8 mouse cellular contexts compared by ENCODE assay signal in the genomic region with DNA sequence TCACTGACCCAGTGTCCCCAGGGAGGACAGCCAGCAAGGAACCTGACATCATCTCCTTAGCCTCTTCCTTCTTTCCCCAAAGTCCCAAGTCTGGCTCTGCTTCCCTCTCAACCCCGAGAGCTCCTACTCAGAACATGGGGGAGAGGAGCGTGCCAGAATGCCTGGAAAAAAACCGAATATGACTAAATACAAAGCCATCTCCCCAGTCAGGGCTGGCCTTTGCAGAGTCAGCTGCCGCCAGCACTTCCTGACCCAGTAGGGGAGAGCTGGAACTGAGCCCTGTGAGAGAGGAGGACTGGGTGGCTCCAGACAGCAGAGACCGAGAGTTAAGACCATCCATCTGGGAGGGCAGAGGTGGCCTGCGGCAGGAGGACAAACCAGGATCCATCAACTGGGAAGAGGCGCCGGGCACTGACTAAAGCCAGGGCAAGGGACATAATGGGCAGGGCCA. TPM values are rescaled to one million over a fixed set of nuclear protein-coding genes. Genes with fewer than 3 reads are reported as not detected.
DNase-seq lines count a peak whose midpoint lies in the region; ATAC-seq lines count a peak whose summit lies in the region.

No protein-coding gene starts in this region.

- 80% methylated on average over 8 of the region's 8 CpGs for WGBS in midbrain, embryonic 13.5 days
- WGBS in midbrain, embryonic 16.5 days: 69% methylated on average over 8 of the region's 8 CpGs
- 62% methylated on average over 8 of the region's 8 CpGs for WGBS in hindbrain, embryonic 16.5 days
- 65% methylated on average over 8 of the region's 8 CpGs for WGBS in midbrain, embryonic 15.5 days

- H3K4me3 ChIP-seq in midbrain, embryonic 13.5 days (replicated peaks): no peak overlapping the region
- H3K4me3 ChIP-seq in midbrain, embryonic 16.5 days (ENCODE audit: low read depth, low read length): no peak overlapping the region
- no peak overlapping the region for H3K4me3 ChIP-seq in hindbrain, embryonic 16.5 days (ENCODE audit: low read length)
- no peak overlapping the region for H3K4me3 ChIP-seq in midbrain, embryonic 15.5 days

- H3K27me3 ChIP-seq in midbrain, embryonic 13.5 days: peaks cover 30% of the 10 kb centered on the region
- H3K27me3 ChIP-seq in midbrain, embryonic 16.5 days (ENCODE audit: control insufficient read depth, insufficient read depth, low read depth, low read length): peaks cover 8% of the 10 kb centered on the region; the same call in 1 of the 2 replicates
- H3K27me3 ChIP-seq in hindbrain, embryonic 16.5 days (replicated peaks; ENCODE audit: control insufficient read depth, insufficient read depth, low read length): no peaks in the 10 kb centered on the region
- H3K27me3 ChIP-seq in midbrain, embryonic 15.5 days (replicated peaks): peaks cover 20% of the 10 kb centered on the region; the same call in 1 of the 2 replicates

- H3K9ac ChIP-seq in midbrain, embryonic 13.5 days (replicated peaks): no peak overlapping the region
- no peak overlapping the region for H3K9ac ChIP-seq in midbrain, embryonic 16.5 days (ENCODE audit: low read depth, low read length)
- no peak overlapping the region for H3K9ac ChIP-seq in hindbrain, embryonic 16.5 days (ENCODE audit: low read depth, low read length)
- H3K9ac ChIP-seq in midbrain, embryonic 15.5 days: no peak overlapping the region

- ATAC-seq in midbrain, embryonic 13.5 days: no peak
- ATAC-seq in midbrain, embryonic 16.5 days: no peak
- ATAC-seq in hindbrain, embryonic 16.5 days: no peak
- no peak for ATAC-seq in midbrain, embryonic 15.5 days (replicated peaks)
- no peak for ATAC-seq in inflammation-experienced regulatory T-cells, adult 6 months

- H3K9me3 ChIP-seq in midbrain, embryonic 13.5 days: no peaks in the 10 kb centered on the region
- H3K9me3 ChIP-seq in midbrain, embryonic 16.5 days (replicated peaks; ENCODE audit: control insufficient read depth, low read length, poor library complexity, severe bottlenecking): no peaks in the 10 kb centered on the region
- no peaks in the 10 kb centered on the region for H3K9me3 ChIP-seq in hindbrain, embryonic 16.5 days (ENCODE audit: control insufficient read depth, low read length)
- H3K9me3 ChIP-seq in midbrain, embryonic 15.5 days: no peaks in the 10 kb centered on the region

- peaks cover 20% of the 10 kb centered on the region for H3K4me1 ChIP-seq in midbrain, embryonic 13.5 days (replicated peaks)
- H3K4me1 ChIP-seq in midbrain, embryonic 16.5 days (ENCODE audit: control insufficient read depth, insufficient read depth, low read length): no peaks in the 10 kb centered on the region
- peaks cover 21% of the 10 kb centered on the region for H3K4me1 ChIP-seq in hindbrain, embryonic 16.5 days (ENCODE audit: control insufficient read depth, insufficient read depth, low read depth, low read length)
- H3K4me1 ChIP-seq in midbrain, embryonic 15.5 days: peaks cover 18% of the 10 kb centered on the region

- peak overlapping the region; percentile 41; the same call in 1 of the 2 replicates for H3K27ac ChIP-seq in midbrain, embryonic 13.5 days
- H3K27ac ChIP-seq in midbrain, embryonic 16.5 days (ENCODE audit: low read length): no peak overlapping the region
- H3K27ac ChIP-seq in hindbrain, embryonic 16.5 days (ENCODE audit: low read depth, low read length): peak overlapping the region; percentile 67; the same call in 1 of the 2 replicates
- H3K27ac ChIP-seq in midbrain, embryonic 15.5 days: peak overlapping the region; percentile 71; the same call in 1 of the 2 replicates

- no peaks in the 10 kb centered on the region for H3K36me3 ChIP-seq in midbrain, embryonic 13.5 days
- H3K36me3 ChIP-seq in midbrain, embryonic 16.5 days (ENCODE audit: control insufficient read depth, insufficient read depth, low read length): no peaks in the 10 kb centered on the region
- H3K36me3 ChIP-seq in hindbrain, embryonic 16.5 days (ENCODE audit: control insufficient read depth, insufficient read depth, low read length): no peaks in the 10 kb centered on the region
- H3K36me3 ChIP-seq in midbrain, embryonic 15.5 days (replicated peaks): no peaks in the 10 kb centered on the region

- peak; percentile 83 for DNase-seq in gastrocnemius, adult 18-20 months (ENCODE audit: low spot score)
- DNase-seq in MN1 (ENCODE audit: low spot score): no peak
- no peak for DNase-seq in neural tube, embryonic 10.5 days (ENCODE audit: extremely low spot score, low spot score)

- H3K4me2 ChIP-seq in midbrain, embryonic 13.5 days (replicated peaks): no peak overlapping the region
- H3K4me2 ChIP-seq in midbrain, embryonic 16.5 days (ENCODE audit: low read length): no peak overlapping the region
- H3K4me2 ChIP-seq in hindbrain, embryonic 16.5 days (ENCODE audit: low read length): no peak overlapping the region
- no peak overlapping the region for H3K4me2 ChIP-seq in midbrain, embryonic 15.5 days

RNA-seq across cellular contexts. Expression of gene Rassf5, which starts 6.1 kb away (rescaled TPM):
- 1.7 and 1.9 TPM in 2 replicates for polyA plus RNA-seq in midbrain, embryonic 13.5 days (2015; fragmentation: Nextera tagmentation; extraction: Ambion mirVana)
- 3.4 and 4.0 TPM in 2 replicates for polyA plus RNA-seq in midbrain, embryonic 16.5 days (2015; fragmentation: Nextera tagmentation; extraction: Ambion mirVana)
- 1 to 10 TPM in 1 of 2 experiments, under 1 TPM in 1; 0.39 to 1.1 TPM for total RNA-seq in gastrocnemius, adult 18-20 months (2021)
- 5.5 and 6.7 TPM in 2 replicates for polyA plus RNA-seq in hindbrain, embryonic 16.5 days (2015; fragmentation: Nextera tagmentation; extraction: Ambion mirVana)
- polyA plus RNA-seq in midbrain, embryonic 15.5 days (2015; fragmentation: Nextera tagmentation; extraction: Ambion mirVana): 3.2 and 3.6 TPM in 2 replicates
- polyA plus RNA-seq in inflammation-experienced regulatory T-cells, adult 6 months (2017; shearing (Covaris generic)): 100 to 1,000 TPM; 267 to 383 (median 370) TPM

RNA-seq across cellular contexts. Expression of gene Ikbke, which starts 40.5 kb away (rescaled TPM):
- polyA plus RNA-seq in midbrain, embryonic 13.5 days (2015; fragmentation: Nextera tagmentation; extraction: Ambion mirVana): 0.72 and 0.73 TPM in 2 replicates
- 0.73 and 0.77 TPM in 2 replicates for polyA plus RNA-seq in midbrain, embryonic 16.5 days (2015; fragmentation: Nextera tagmentation; extraction: Ambion mirVana)
- total RNA-seq in gastrocnemius, adult 18-20 months (2021): under 1 TPM; 0.48 to 0.81 TPM
- 0.76 and 1.3 TPM in 2 replicates for polyA plus RNA-seq in hindbrain, embryonic 16.5 days (2015; fragmentation: Nextera tagmentation; extraction: Ambion mirVana)
- polyA plus RNA-seq in midbrain, embryonic 15.5 days (2015; fragmentation: Nextera tagmentation; extraction: Ambion mirVana): 0.83 and 0.92 TPM in 2 replicates
- 100 to 1,000 TPM in 2 of 3 experiments, 10 to 100 TPM in 1; 58.5 to 121 (median 105) TPM for polyA plus RNA-seq in inflammation-experienced regulatory T-cells, adult 6 months (2017; shearing (Covaris generic))

Comparison
In these comparisons a context has a peak if more than half of its experiments do, and no peak if none do; other contexts are left out.
1. RNA of gene Rassf5, which starts 6.1 kb away (polyA plus RNA-seq): 267 to 383 TPM in inflammation-experienced regulatory T-cells, adult 6 months; 5.5 to 6.7 TPM in hindbrain, embryonic 16.5 days, 3.4 to 4.0 TPM in midbrain, embryonic 16.5 days, 3.2 to 3.6 TPM in midbrain, embryonic 15.5 days and 1.7 to 1.9 TPM in midbrain, embryonic 13.5 days; every median in the first group is over 10 times any median in the second.
2. RNA of gene Ikbke, which starts 40.5 kb away (polyA plus RNA-seq): 58.5 to 121 TPM in inflammation-experienced regulatory T-cells, adult 6 months; 0.83 to 0.92 TPM in midbrain, embryonic 15.5 days, 0.76 to 1.3 TPM in hindbrain, embryonic 16.5 days, 0.73 to 0.77 TPM in midbrain, embryonic 16.5 days and 0.72 to 0.73 TPM in midbrain, embryonic 13.5 days; every median in the first group is over 10 times any median in the second.